Mouse (Mus musculus): Measurements from ENCODE around the gene Cdh15. TPM values are rescaled to one million over a fixed set of nuclear protein-coding genes. Genes with fewer than 3 reads are reported as not detected.

Gene Cdh15
- total RNA-seq, 1 experiment: 0.76 TPM

- in situ Hi-C loops (cut with MboI; ENCODE audit: low sequenced_read_pairs in 2 of 2, unreplicated experiment in 2 of 2): no loop called here
- TF ChIP-seq ZNF384 (IDR thresholded peaks at IDR 0.05; ENCODE audit: low read depth, low read length) (no peak), MAFK (IDR thresholded peaks at IDR 0.05; ENCODE audit: insufficient read depth, low read depth, low read length) (no peak), ZC3H11A (IDR thresholded peaks at IDR 0.05; ENCODE audit: borderline replicate concordance, low read depth, low read length) (no peak), HCFC1 (IDR thresholded peaks at IDR 0.05; ENCODE audit: borderline replicate concordance, insufficient read depth, low read length) (no peak), CHD2 (IDR thresholded peaks at IDR 0.05; ENCODE audit: low read depth, low read length) (no peak)
These were observed 7.4 kb downstream of the Cdh15 start for GRCm38 (mm10) chr8:122855123-122855522.

GRCm38 (mm10) chr8:122856288-122856687 is 8.5 kb downstream of the Cdh15 start:
- in situ Hi-C loops (cut with MboI; ENCODE audit: low sequenced_read_pairs in 2 of 2, unreplicated experiment in 2 of 2): no loop called here
- no peaks in the 10 kb centered on the region for H3K9me3 ChIP-seq (ENCODE audit: control insufficient read depth, insufficient read depth, low read depth, low read length)
- no peak overlapping the region for H3K27ac ChIP-seq (ENCODE audit: insufficient read depth, low read depth, low read length, poor library complexity, severe bottlenecking)
- H3K36me3 ChIP-seq (ENCODE audit: control insufficient read depth, insufficient read depth, low read length, poor library complexity, severe bottlenecking): no peaks in the 10 kb centered on the region
- no peaks in the 10 kb centered on the region; a peak in 1 of 4 replicates for H3K4me1 ChIP-seq (ENCODE audit: control insufficient read depth in 2 of 2, insufficient read depth in 2 of 2, low read length in 2 of 2, poor library complexity in 1 of 2)
- no peak overlapping the region for H3K9ac ChIP-seq (ENCODE audit: insufficient read depth, low read depth, low read length, poor library complexity, severe bottlenecking)
- no peak overlapping the region for H3K4me3 ChIP-seq (ENCODE audit: insufficient read depth in 1 of 2, low read depth in 1 of 2, low read length in 2 of 2, poor library complexity in 1 of 2, severe bottlenecking in 1 of 2)
- no peak for TF ChIP-seq HCFC1 (IDR thresholded peaks at IDR 0.05; ENCODE audit: borderline replicate concordance, insufficient read depth, low read length)
- TF ChIP-seq MAFK (IDR thresholded peaks at IDR 0.05; ENCODE audit: insufficient read depth, low read depth, low read length): no peak
- TF ChIP-seq ZC3H11A (IDR thresholded peaks at IDR 0.05; ENCODE audit: borderline replicate concordance, low read depth, low read length): no peak
- no peak for TF ChIP-seq ZNF384 (IDR thresholded peaks at IDR 0.05; ENCODE audit: low read depth, low read length)
- no peak for TF ChIP-seq CHD2 (IDR thresholded peaks at IDR 0.05; ENCODE audit: low read depth, low read length)
- no peak for DNase-seq (ENCODE audit: low read depth, low spot score)

More at GRCm38 (mm10) chr8:122855123-122855522, 7.4 kb downstream of the Cdh15 start:
- no peaks in the 10 kb centered on the region; a peak in 1 of 4 replicates for H3K4me1 ChIP-seq (ENCODE audit: control insufficient read depth in 2 of 2, insufficient read depth in 2 of 2, low read length in 2 of 2, poor library complexity in 1 of 2)
- no peaks in the 10 kb centered on the region for H3K9me3 ChIP-seq (ENCODE audit: control insufficient read depth, insufficient read depth, low read depth, low read length)
- H3K36me3 ChIP-seq (ENCODE audit: control insufficient read depth, insufficient read depth, low read length, poor library complexity, severe bottlenecking): no peaks in the 10 kb centered on the region
- no peak for DNase-seq (ENCODE audit: low read depth, low spot score)
- H3K9ac ChIP-seq (ENCODE audit: insufficient read depth, low read depth, low read length, poor library complexity, severe bottlenecking): no peak overlapping the region
- H3K4me3 ChIP-seq (ENCODE audit: insufficient read depth in 1 of 2, low read depth in 1 of 2, low read length in 2 of 2, poor library complexity in 1 of 2, severe bottlenecking in 1 of 2): no peak overlapping the region
- no peak overlapping the region for H3K27ac ChIP-seq (ENCODE audit: insufficient read depth, low read depth, low read length, poor library complexity, severe bottlenecking)

DNA sequence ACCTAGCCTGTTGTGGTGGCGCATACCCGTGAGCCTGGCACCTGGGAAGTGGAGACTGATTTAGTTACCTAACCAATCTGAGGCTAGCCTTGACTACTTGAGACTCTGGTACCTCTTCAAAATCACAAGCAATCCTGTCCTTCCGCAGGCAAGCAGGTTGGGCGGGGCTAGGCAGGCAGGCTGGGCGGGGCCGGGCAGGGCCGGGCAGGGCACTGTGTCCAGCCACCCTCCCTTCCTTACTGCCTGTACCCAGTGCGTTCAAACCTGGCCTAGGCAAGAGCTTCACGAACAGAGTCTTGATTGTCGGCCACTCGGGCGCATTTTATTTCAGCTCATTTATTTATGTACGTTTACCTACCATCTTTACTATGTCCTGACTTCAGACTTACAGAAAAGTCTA is 12.1 kb downstream of the Cdh15 start:
- Histone ChIP-seq H3K4me1 (ENCODE audit: control insufficient read depth in 2 of 2, insufficient read depth in 2 of 2, low read length in 2 of 2, poor library complexity in 1 of 2) (no peaks in the 10 kb centered on the region), H3K9me3 (ENCODE audit: control insufficient read depth, insufficient read depth, low read depth, low read length) (no peaks in the 10 kb centered on the region), H3K27ac (ENCODE audit: insufficient read depth, low read depth, low read length, poor library complexity, severe bottlenecking) (no peak overlapping the region), H3K36me3 (ENCODE audit: control insufficient read depth, insufficient read depth, low read length, poor library complexity, severe bottlenecking) (no peaks in the 10 kb centered on the region), H3K9ac (ENCODE audit: insufficient read depth, low read depth, low read length, poor library complexity, severe bottlenecking) (no peak overlapping the region), H3K4me3 (ENCODE audit: insufficient read depth in 1 of 2, low read depth in 1 of 2, low read length in 2 of 2, poor library complexity in 1 of 2, severe bottlenecking in 1 of 2) (no peak overlapping the region)
- DNase-seq (ENCODE audit: low read depth, low spot score): no peak
- in situ Hi-C loops (cut with MboI; ENCODE audit: low sequenced_read_pairs in 2 of 2, unreplicated experiment in 2 of 2): no loop called here
- TF ChIP-seq HCFC1 (IDR thresholded peaks at IDR 0.05; ENCODE audit: borderline replicate concordance, insufficient read depth, low read length) (no peak), ZC3H11A (IDR thresholded peaks at IDR 0.05; ENCODE audit: borderline replicate concordance, low read depth, low read length) (no peak), MAFK (IDR thresholded peaks at IDR 0.05; ENCODE audit: insufficient read depth, low read depth, low read length) (no peak), ZNF384 (IDR thresholded peaks at IDR 0.05; ENCODE audit: low read depth, low read length) (no peak), CHD2 (IDR thresholded peaks at IDR 0.05; ENCODE audit: low read depth, low read length) (no peak)

DNA sequence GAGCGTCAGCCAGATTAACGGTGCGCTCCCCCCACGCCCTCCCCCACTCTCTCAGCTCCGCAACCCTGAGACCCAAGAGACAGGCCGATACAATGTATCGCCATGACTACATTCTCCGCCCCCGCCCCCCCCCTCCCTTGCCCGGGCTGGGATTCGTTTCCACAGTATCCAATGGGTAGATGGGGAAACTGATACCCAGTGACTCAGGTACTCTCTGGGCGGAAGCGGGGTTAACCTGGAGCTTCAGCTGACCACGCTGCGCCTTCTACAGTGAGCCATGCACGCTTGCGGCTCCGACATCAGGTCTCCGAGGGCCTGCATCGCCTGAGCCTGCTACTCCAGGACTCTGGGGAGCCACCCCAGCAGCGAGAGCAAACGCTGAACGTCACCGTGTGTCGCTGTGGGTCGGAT is 17.0 kb downstream of the Cdh15 start:
- H3K4me1 ChIP-seq (ENCODE audit: control insufficient read depth in 2 of 2, insufficient read depth in 2 of 2, low read length in 2 of 2, poor library complexity in 1 of 2): peaks cover 0 to under 1% of the 10 kb centered on the region in 2 experiments; a peak in 1 of 4 replicates
- TF ChIP-seq ZC3H11A (IDR thresholded peaks at IDR 0.05; ENCODE audit: borderline replicate concordance, low read depth, low read length) (no peak), CHD2 (IDR thresholded peaks at IDR 0.05; ENCODE audit: low read depth, low read length) (no peak), MAFK (IDR thresholded peaks at IDR 0.05; ENCODE audit: insufficient read depth, low read depth, low read length) (no peak), HCFC1 (IDR thresholded peaks at IDR 0.05; ENCODE audit: borderline replicate concordance, insufficient read depth, low read length) (no peak), ZNF384 (IDR thresholded peaks at IDR 0.05; ENCODE audit: low read depth, low read length) (no peak)
- H3K4me3 ChIP-seq (ENCODE audit: insufficient read depth in 1 of 2, low read depth in 1 of 2, low read length in 2 of 2, poor library complexity in 1 of 2, severe bottlenecking in 1 of 2): no peak overlapping the region
- H3K36me3 ChIP-seq (ENCODE audit: control insufficient read depth, insufficient read depth, low read length, poor library complexity, severe bottlenecking): no peaks in the 10 kb centered on the region
- H3K27ac ChIP-seq (ENCODE audit: insufficient read depth, low read depth, low read length, poor library complexity, severe bottlenecking): no peak overlapping the region
- DNase-seq (ENCODE audit: low read depth, low spot score): no peak
- in situ Hi-C loops (cut with MboI; ENCODE audit: low sequenced_read_pairs in 2 of 2, unreplicated experiment in 2 of 2): no loop called here
- no peak overlapping the region for H3K9ac ChIP-seq (ENCODE audit: insufficient read depth, low read depth, low read length, poor library complexity, severe bottlenecking)
- no peaks in the 10 kb centered on the region for H3K9me3 ChIP-seq (ENCODE audit: control insufficient read depth, insufficient read depth, low read depth, low read length)

GRCm38 (mm10) chr8:122865441-122865840 is 17.7 kb downstream of the Cdh15 start:
- DNase-seq (ENCODE audit: low read depth, low spot score): no peak
- in situ Hi-C loops (cut with MboI; ENCODE audit: low sequenced_read_pairs in 2 of 2, unreplicated experiment in 2 of 2): no loop called here
- H3K36me3 ChIP-seq (ENCODE audit: control insufficient read depth, insufficient read depth, low read length, poor library complexity, severe bottlenecking): no peaks in the 10 kb centered on the region
- TF ChIP-seq ZNF384 (IDR thresholded peaks at IDR 0.05; ENCODE audit: low read depth, low read length) (no peak), HCFC1 (IDR thresholded peaks at IDR 0.05; ENCODE audit: borderline replicate concordance, insufficient read depth, low read length) (no peak), MAFK (IDR thresholded peaks at IDR 0.05; ENCODE audit: insufficient read depth, low read depth, low read length) (no peak), CHD2 (IDR thresholded peaks at IDR 0.05; ENCODE audit: low read depth, low read length) (no peak), ZC3H11A (IDR thresholded peaks at IDR 0.05; ENCODE audit: borderline replicate concordance, low read depth, low read length) (no peak)
- no peak overlapping the region for H3K9ac ChIP-seq (ENCODE audit: insufficient read depth, low read depth, low read length, poor library complexity, severe bottlenecking)
- no peak overlapping the region for H3K4me3 ChIP-seq (ENCODE audit: insufficient read depth in 1 of 2, low read depth in 1 of 2, low read length in 2 of 2, poor library complexity in 1 of 2, severe bottlenecking in 1 of 2)
- no peaks in the 10 kb centered on the region for H3K9me3 ChIP-seq (ENCODE audit: control insufficient read depth, insufficient read depth, low read depth, low read length)
- H3K27ac ChIP-seq (ENCODE audit: insufficient read depth, low read depth, low read length, poor library complexity, severe bottlenecking): no peak overlapping the region
- peaks cover 0 to 5% of the 10 kb centered on the region in 2 experiments; a peak in 1 of 4 replicates for H3K4me1 ChIP-seq (ENCODE audit: control insufficient read depth in 2 of 2, insufficient read depth in 2 of 2, low read length in 2 of 2, poor library complexity in 1 of 2)
